Mouse (Mus musculus): ENCODE results near the gene Eid1.

DNA sequence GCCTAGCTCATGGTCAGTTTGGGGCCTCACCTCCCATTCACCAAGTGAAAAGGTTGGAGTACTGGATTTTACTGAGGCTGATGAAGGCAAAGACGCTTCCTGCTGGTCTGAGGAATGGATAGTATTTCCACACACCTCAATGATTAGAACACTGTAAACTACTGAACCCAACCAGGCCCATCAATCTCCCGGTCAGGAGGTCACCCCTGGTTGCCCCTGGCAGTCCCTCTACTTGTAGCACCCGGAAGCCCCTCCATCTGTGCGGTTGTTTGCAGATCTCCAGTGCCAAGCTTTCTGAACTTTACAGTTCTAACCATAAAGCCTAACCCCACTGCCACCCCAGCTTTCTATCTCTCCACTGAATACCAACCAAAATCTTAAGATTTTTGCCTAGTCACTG is 11.7 kb upstream of the Eid1 start:
- TF ChIP-seq CTCF (IDR thresholded peaks at IDR 0.05; ENCODE audit: low read depth, low read length) (no peak), POLR2A (IDR thresholded peaks at IDR 0.05; ENCODE audit: borderline replicate concordance, low read depth, low read length) (no peak)

All from bone marrow macrophage, adult 2 months (primary cell).